Mouse (Mus musculus): ENCODE results near the gene Ppp1cc. TPM values are rescaled to one million over a fixed set of nuclear protein-coding genes. Genes with fewer than 3 reads are reported as not detected.

Ppp1cc gene
- polyA plus RNA-seq, 1 experiment from 2014 or later, result 198 TPM

- H3K9me3 ChIP-seq (replicated peaks), result no peaks in the 10 kb centered on the region
- H3K27ac ChIP-seq, result no peak overlapping the region
- 36% methylated on average over 11 of the region's 14 CpGs for WGBS
- H3K27me3 ChIP-seq, result no peaks in the 10 kb centered on the region
- no peak overlapping the region for H3K4me2 ChIP-seq
- ATAC-seq (replicated peaks; ENCODE audit: insufficient number of reproducible peaks, insufficient read depth, low FRiP score, low read depth), result no peak
- peaks cover 27% of the 10 kb centered on the region for H3K4me1 ChIP-seq (replicated peaks)
- no peak overlapping the region for H3K9ac ChIP-seq
- no peaks in the 10 kb centered on the region for H3K36me3 ChIP-seq
- no peak overlapping the region for H3K4me3 ChIP-seq
Measured at GRCm38 (mm10) chr5:122154006-122154405, 4.1 kb upstream of the Ppp1cc start.

GRCm38 (mm10) chr5:122154782-122155181 is 3.3 kb upstream of the Ppp1cc start:
- no peak overlapping the region for H3K4me3 ChIP-seq
- H3K4me2 ChIP-seq, result no peak overlapping the region
- no peaks in the 10 kb centered on the region for H3K27me3 ChIP-seq
- H3K27ac ChIP-seq, result peak overlapping the region; percentile 47
- peaks cover 32% of the 10 kb centered on the region for H3K4me1 ChIP-seq (replicated peaks)
- no peaks in the 10 kb centered on the region for H3K36me3 ChIP-seq
- no peaks in the 10 kb centered on the region for H3K9me3 ChIP-seq (replicated peaks)
- H3K9ac ChIP-seq, result no peak overlapping the region
- 49% methylated on average over 3 of the region's 3 CpGs for WGBS
- ATAC-seq (replicated peaks; ENCODE audit: insufficient number of reproducible peaks, insufficient read depth, low FRiP score, low read depth), result no peak

GRCm38 (mm10) chr5:122155613-122156012 is 2.5 kb upstream of the Ppp1cc start:
- Histone ChIP-seq H3K9me3 (replicated peaks) (no peaks in the 10 kb centered on the region), H3K36me3 (no peaks in the 10 kb centered on the region), H3K27me3 (no peaks in the 10 kb centered on the region), H3K4me2 (no peak overlapping the region), H3K4me3 (no peak overlapping the region), H3K4me1 (replicated peaks) (peaks cover 41% of the 10 kb centered on the region), H3K9ac (no peak overlapping the region), H3K27ac (no peak overlapping the region)
- ATAC-seq (replicated peaks; ENCODE audit: insufficient number of reproducible peaks, insufficient read depth, low FRiP score, low read depth), result no peak

GRCm38 (mm10) chr5:122156486-122156885 is 1.6 kb upstream of the Ppp1cc start:
- Histone ChIP-seq H3K4me3 (0 out of 2 replicates have a peak overlapping the region, but pooled peaks have one; percentile 91), H3K9me3 (replicated peaks) (no peaks in the 10 kb centered on the region), H3K27ac (no peak overlapping the region), H3K27me3 (no peaks in the 10 kb centered on the region), H3K36me3 (no peaks in the 10 kb centered on the region), H3K4me2 (no peak overlapping the region), H3K4me1 (replicated peaks) (peaks cover 49% of the 10 kb centered on the region), H3K9ac (no peak overlapping the region)
- no peak for ATAC-seq (replicated peaks; ENCODE audit: insufficient number of reproducible peaks, insufficient read depth, low FRiP score, low read depth)
- 65% methylated on average over 2 of the region's 2 CpGs for WGBS

GRCm38 (mm10) chr5:122158557-122159515 is 758 bp downstream of the Ppp1cc start:
- 2% methylated on average over 41 of the region's 42 CpGs for WGBS
- H3K4me1 ChIP-seq (replicated peaks), result peaks cover 72% of the 10 kb centered on the region
- peak overlapping the region; percentile 70 for H3K4me2 ChIP-seq
- peak overlapping the region; percentile 91 for H3K4me3 ChIP-seq
- H3K36me3 ChIP-seq, result peaks cover 5% of the 10 kb centered on the region; the same call in 1 of the 2 replicates
- peak overlapping the region; percentile 92 for H3K9ac ChIP-seq
- H3K27ac ChIP-seq, result peak overlapping the region; percentile 82
- no peaks in the 10 kb centered on the region for H3K9me3 ChIP-seq (replicated peaks)
- peak; percentile 16; the same call in 1 of the 2 replicates for ATAC-seq (replicated peaks; ENCODE audit: insufficient number of reproducible peaks, insufficient read depth, low FRiP score, low read depth)
- no peaks in the 10 kb centered on the region for H3K27me3 ChIP-seq

- Histone ChIP-seq H3K4me1 (replicated peaks) (peaks cover 89% of the 10 kb centered on the region), H3K36me3 (peaks cover 21% of the 10 kb centered on the region; the same call in 1 of the 2 replicates), H3K4me2 (peak overlapping the region; percentile 28), H3K27me3 (no peaks in the 10 kb centered on the region), H3K27ac (peak overlapping the region; percentile 55), H3K9me3 (replicated peaks) (no peaks in the 10 kb centered on the region), H3K9ac (no peak overlapping the region), H3K4me3 (no peak overlapping the region)
- 31% methylated on average over 6 of the region's 6 CpGs for WGBS
- no peak for ATAC-seq (replicated peaks; ENCODE audit: insufficient number of reproducible peaks, insufficient read depth, low FRiP score, low read depth)
Measured at GRCm38 (mm10) chr5:122163194-122163593, 5.1 kb downstream of the Ppp1cc start.

- Histone ChIP-seq H3K36me3 (peaks cover 27% of the 10 kb centered on the region), H3K4me1 (replicated peaks) (peaks cover 93% of the 10 kb centered on the region), H3K9ac (no peak overlapping the region), H3K27ac (peak overlapping the region; percentile 2; the same call in 1 of the 2 replicates), H3K9me3 (replicated peaks) (no peaks in the 10 kb centered on the region), H3K4me2 (no peak overlapping the region), H3K4me3 (no peak overlapping the region), H3K27me3 (no peaks in the 10 kb centered on the region)
- 71% methylated on average over 3 of the region's 3 CpGs for WGBS
- no peak for ATAC-seq (replicated peaks; ENCODE audit: insufficient number of reproducible peaks, insufficient read depth, low FRiP score, low read depth)
Measured at GRCm38 (mm10) chr5:122164011-122164410, 5.9 kb downstream of the Ppp1cc start.

- WGBS, result 29% methylated on average over 6 of the region's 6 CpGs
- Histone ChIP-seq H3K9me3 (replicated peaks) (no peaks in the 10 kb centered on the region), H3K36me3 (peaks cover 41% of the 10 kb centered on the region), H3K4me1 (replicated peaks) (peaks cover 84% of the 10 kb centered on the region), H3K27me3 (no peaks in the 10 kb centered on the region), H3K4me2 (no peak overlapping the region), H3K4me3 (no peak overlapping the region), H3K9ac (no peak overlapping the region), H3K27ac (peak overlapping the region; percentile 57; the same call in 1 of the 2 replicates)
- no peak for ATAC-seq (replicated peaks; ENCODE audit: insufficient number of reproducible peaks, insufficient read depth, low FRiP score, low read depth)
Measured at GRCm38 (mm10) chr5:122165233-122165915, 7.3 kb downstream of the Ppp1cc start.

- Histone ChIP-seq H3K9me3 (replicated peaks) (no peaks in the 10 kb centered on the region), H3K36me3 (peaks cover 54% of the 10 kb centered on the region), H3K27me3 (no peaks in the 10 kb centered on the region), H3K4me1 (replicated peaks) (peaks cover 71% of the 10 kb centered on the region), H3K4me3 (0 out of 2 replicates have a peak overlapping the region, but pooled peaks have one; percentile 1), H3K9ac (no peak overlapping the region), H3K27ac (peak overlapping the region; percentile 57), H3K4me2 (peak overlapping the region; percentile 14; the same call in 1 of the 2 replicates)
- ATAC-seq (replicated peaks; ENCODE audit: insufficient number of reproducible peaks, insufficient read depth, low FRiP score, low read depth), result no peak
- WGBS, result 41% methylated on average over 8 of the region's 8 CpGs
Measured at GRCm38 (mm10) chr5:122166636-122167161, 8.6 kb downstream of the Ppp1cc start.

- H3K9me3 ChIP-seq (replicated peaks), result no peaks in the 10 kb centered on the region
- peaks cover 66% of the 10 kb centered on the region for H3K36me3 ChIP-seq
- no peak overlapping the region for H3K4me2 ChIP-seq
- H3K9ac ChIP-seq, result no peak overlapping the region
- no peaks in the 10 kb centered on the region for H3K27me3 ChIP-seq
- peak overlapping the region; percentile 57; the same call in 1 of the 2 replicates for H3K27ac ChIP-seq
- H3K4me3 ChIP-seq, result no peak overlapping the region
- 69% methylated on average over 14 of the region's 14 CpGs for WGBS
- no peak for ATAC-seq (replicated peaks; ENCODE audit: insufficient number of reproducible peaks, insufficient read depth, low FRiP score, low read depth)
- peaks cover 54% of the 10 kb centered on the region for H3K4me1 ChIP-seq (replicated peaks)
Measured at GRCm38 (mm10) chr5:122168344-122169069, 10.4 kb downstream of the Ppp1cc start.
